ENCODE assay signal across 14 mouse cellular contexts in genomic region chr11:6988884-6989824, GRCm38 (mm10).
"Had no signal": no experiment of that assay in that cellular context is flagged by ENCODE, and none has a peak within 500 bp of the region (broad histone marks: within the 10 kb centered on the region; RNA-seq: fewer than 3 reads in every experiment).

No protein-coding gene starts in this region.

- H3K36me3 ChIP-seq: limb, embryonic 12.5 days; liver, embryonic 13.5 days; lung, embryonic 15.5 days; neural tube, embryonic 13.5 days had no signal

- H3K9ac ChIP-seq: limb, embryonic 12.5 days; liver, embryonic 13.5 days; liver, postnatal 0 days; lung, embryonic 15.5 days; neural tube, embryonic 13.5 days had no signal

- DNase-seq: kidney, adult 8-10 months; kidney, postnatal 25 days; layer of hippocampus, adult 9-11 months; layer of hippocampus, postnatal 36 days; liver; liver, embryonic 13.5 days; liver, postnatal 0 days; right cerebral cortex, postnatal 14 days; thymus, adult 18-20 months; thymus, postnatal 25 days had no signal

- H3K27ac ChIP-seq: limb, embryonic 12.5 days; liver, embryonic 13.5 days; lung, embryonic 15.5 days; neural tube, embryonic 13.5 days had no signal

- H3K9me3 ChIP-seq: limb, embryonic 12.5 days; liver, embryonic 13.5 days; lung, embryonic 15.5 days; neural tube, embryonic 13.5 days had no signal

- ATAC-seq: intestine, postnatal 0 days; liver, postnatal 0 days had no signal

- H3K4me2 ChIP-seq: limb, embryonic 12.5 days; liver, embryonic 13.5 days; lung, embryonic 15.5 days; neural tube, embryonic 13.5 days had no signal

- H3K4me1 ChIP-seq: limb, embryonic 12.5 days; liver, embryonic 13.5 days; lung, embryonic 15.5 days had no signal

- H3K4me3 ChIP-seq: limb, embryonic 12.5 days; liver, embryonic 13.5 days; lung, embryonic 15.5 days; neural tube, embryonic 13.5 days had no signal

- H3K27me3 ChIP-seq: limb, embryonic 12.5 days; liver, embryonic 13.5 days; lung, embryonic 15.5 days; neural tube, embryonic 13.5 days had no signal
